Mouse (Mus musculus) spleen, adult 2 months (tissue): ENCODE results near the gene Lalba. TPM values are rescaled to one million over a fixed set of nuclear protein-coding genes. Genes with fewer than 3 reads are reported as not detected.
"Not testable (repeated sequence)": the region's sequence is repeated elsewhere in the genome, so short reads cannot be mapped to it uniquely, and the experiment has no call there.

Experiments
- DNase-seq, 2 experiments: peaks; one replicate each; pipeline versions ENCODE4 v3.0.0 to v3.0.0-alpha.2; 2012 to 2021; ENCODE audit warnings: low spot score in 2 of 2, low read depth in 1 of 2
- H3K27ac ChIP-seq: fragments of 200-500 bp; 2 replicates; pipeline ENCODE4 v1.5.1; 2012; ENCODE audit warnings: low read length, inconsistent platforms; ENCODE audit not compliant: insufficient read depth
- H3K27me3 ChIP-seq: fragments of 200-500 bp; 2 replicates; pipeline ENCODE4 v1.6.1; 2012; ENCODE audit warnings: mild to moderate bottlenecking, moderate library complexity, low read length, inconsistent platforms; ENCODE audit not compliant: control insufficient read depth, insufficient read depth
- H3K36me3 ChIP-seq: fragments of 200-500 bp; 2 replicates; pipeline ENCODE4 v1.6.1; 2012; ENCODE audit warnings: mild to moderate bottlenecking, low read length, inconsistent platforms; ENCODE audit not compliant: control insufficient read depth, insufficient read depth
- H3K4me1 ChIP-seq: fragments of 200-500 bp; 2 replicates; pipeline ENCODE4 v1.6.1; 2011; ENCODE audit warnings: inconsistent platforms; ENCODE audit not compliant: control insufficient read depth, insufficient read depth, insufficient read length
- H3K4me3 ChIP-seq: fragments of 200-500 bp; 2 replicates; pipeline ENCODE4 v1.5.1; 2011; ENCODE audit warnings: mild to moderate bottlenecking, inconsistent platforms; ENCODE audit not compliant: insufficient read depth, insufficient read length; ENCODE audit errors: extremely low read depth
- CTCF ChIP-seq: fragments of 200-500 bp; IDR thresholded peaks from 2 replicates; pipeline ENCODE4 v1.5.1; 2011; ENCODE audit warnings: mild to moderate bottlenecking, inconsistent platforms; ENCODE audit not compliant: insufficient read depth, insufficient read length, insufficient replicate concordance; ENCODE audit errors: extremely low read depth
- POLR2A ChIP-seq: fragments of 200-500 bp; IDR thresholded peaks from 2 replicates; pipeline ENCODE4 v1.6.1; 2011; ENCODE audit warnings: low read depth, low read length, inconsistent platforms
- WGBS: fragments of 180-500 bp; shearing (Covaris S2); methylation state at CpG from one replicate; pipeline ENCODE4 v1.1.7; 2018; 5-methylcytosine and 5-hydroxymethylcytosine counted together
- polyA plus RNA-seq: library from polyadenylated mRNA; depleted of rRNA; stranded (reverse); fragments of >200 nt; gene quantifications from 2 replicates; pipeline ENCODE4 v1.2.3, GENCODE M21; 2012; rRNA removed

Lalba gene
- polyA plus RNA-seq, 1 experiment: not detected

DNA sequence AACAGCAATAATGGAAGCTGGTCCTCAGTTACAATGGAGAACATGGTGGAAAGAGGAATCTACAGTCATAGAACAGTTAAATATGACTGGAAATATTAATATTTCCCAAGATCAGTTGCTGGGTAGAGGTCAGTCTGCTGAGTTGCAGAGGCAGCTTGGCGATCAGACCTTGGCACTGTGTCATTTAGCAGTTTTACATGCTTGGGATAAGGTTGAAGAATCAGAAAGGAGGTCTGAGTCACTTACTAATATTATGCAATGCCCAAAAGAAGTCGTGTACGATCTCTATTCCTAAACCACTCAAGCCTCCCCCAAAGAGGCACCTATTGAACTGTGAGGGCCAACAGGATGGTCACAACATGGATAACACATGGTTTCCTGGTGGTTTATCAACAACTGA is 38.0 kb downstream of the Lalba start:
- no peak for DNase-seq
- TF ChIP-seq CTCF (no peak), POLR2A (no peak)
- no peaks in the 10 kb centered on the region for H3K4me1 ChIP-seq
- H3K36me3 ChIP-seq: no peaks in the 10 kb centered on the region
- H3K27me3 ChIP-seq: no peaks in the 10 kb centered on the region
- 83% methylated on average over 3 of the region's 3 CpGs for WGBS
- H3K27ac ChIP-seq: no peak overlapping the region
- no peak overlapping the region for H3K4me3 ChIP-seq

DNA sequence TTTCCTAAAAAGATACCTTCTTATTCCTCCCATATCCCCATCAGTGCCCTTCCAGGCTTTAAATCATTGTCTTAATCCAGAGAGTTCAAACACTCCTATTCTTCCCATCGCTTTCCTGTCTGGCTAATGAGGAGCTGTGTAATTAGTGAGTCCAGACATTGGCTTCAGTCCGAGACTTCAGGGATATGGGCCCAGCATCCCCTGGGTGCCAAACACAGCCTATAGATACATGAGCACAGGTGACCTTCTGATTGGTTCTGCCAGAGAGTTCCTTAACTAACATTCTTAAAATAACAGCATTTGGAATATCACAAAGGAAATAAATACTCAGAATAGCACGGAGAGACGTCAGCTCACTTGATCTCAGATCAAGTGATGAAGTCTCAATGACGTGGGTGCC is 51.6 kb downstream of the Lalba start, which contains the start of gene Olfr282:
TSS of gene Olfr282 (plus strand) at position 301 of the 400 bp plus-strand sequence.
- WGBS: 85% methylated on average over 5 of the region's 5 CpGs
- H3K36me3 ChIP-seq, H3K4me1 ChIP-seq, H3K27me3 ChIP-seq, DNase-seq, H3K27ac ChIP-seq, H3K4me3 ChIP-seq: not testable (repeated sequence)

Other genes starting within 250 kb of the Lalba start
- not detected in 2 replicates for gene Olfr286, start 248.3 kb downstream of the Lalba start, polyA plus RNA-seq
- gene H1fnt, start 225.4 kb downstream of the Lalba start, polyA plus RNA-seq: not detected in 2 replicates
- gene Zfp641, start 186.6 kb downstream of the Lalba start, polyA plus RNA-seq: 0.09 and 0.22 TPM in 2 replicates
- gene Olfr285, start 165.4 kb downstream of the Lalba start, polyA plus RNA-seq: not detected in 2 replicates
- gene Olfr284, start 141.7 kb downstream of the Lalba start, polyA plus RNA-seq: not detected in 2 replicates
- gene Olfr283, start 101.8 kb downstream of the Lalba start, polyA plus RNA-seq: not detected in 2 replicates
- gene Olfr282, start 51.5 kb downstream of the Lalba start, polyA plus RNA-seq: not detected in 2 replicates
- gene Olfr281, start 30.1 kb downstream of the Lalba start, polyA plus RNA-seq: not detected in 2 replicates
- not detected in 2 replicates for gene OR5BS1P, start 12.8 kb downstream of the Lalba start, polyA plus RNA-seq
- gene Olfr279, start 9.7 kb upstream of the Lalba start, polyA plus RNA-seq: not detected in 2 replicates
- gene Kansl2, start 51.5 kb upstream of the Lalba start, polyA plus RNA-seq: 26.6 and 28.9 TPM in 2 replicates
- 9.4 and 9.5 TPM in 2 replicates for gene Ccnt1, start 88.2 kb upstream of the Lalba start, polyA plus RNA-seq
- 0.27 TPM in 1 of 2 replicates, not detected in the other for gene 4930415O20Rik, start 88.3 kb upstream of the Lalba start, polyA plus RNA-seq
- 23.2 and 24.2 TPM in 2 replicates for gene Adcy6, start 127.4 kb upstream of the Lalba start, polyA plus RNA-seq
- gene Cacnb3, start 148.1 kb upstream of the Lalba start, polyA plus RNA-seq: 22.4 and 31.0 TPM in 2 replicates
- gene Ddx23, start 180.2 kb upstream of the Lalba start, polyA plus RNA-seq: 31.5 and 31.8 TPM in 2 replicates
- 3.4 and 4.4 TPM in 2 replicates for gene Rnd1, start 194.7 kb upstream of the Lalba start, polyA plus RNA-seq
- gene Ccdc65, start 225.5 kb upstream of the Lalba start, polyA plus RNA-seq: not detected in 2 replicates
- 16.7 and 18.1 TPM in 2 replicates for gene Fkbp11, start 245.5 kb upstream of the Lalba start, polyA plus RNA-seq